Comparison of ENCODE assay signal across 30 mouse cellular contexts in genomic region chr15:98595049-98595448, GRCm38 (mm10). TPM values are rescaled to one million over a fixed set of nuclear protein-coding genes. Genes with fewer than 3 reads are reported as not detected.
DNase-seq lines count a peak whose midpoint lies in the region; ATAC-seq and TF ChIP-seq lines count a peak whose summit lies in the region.
"Had no signal": no experiment of that assay in that cellular context is flagged by ENCODE, and none has a peak within 500 bp of the region (broad histone marks: within the 10 kb centered on the region; RNA-seq: fewer than 3 reads in every experiment).

No protein-coding gene starts in this region.

- H3K79me2 ChIP-seq in myocyte (ENCODE audit: control insufficient read depth, insufficient read depth) = no peaks in the 10 kb centered on the region

- no peak overlapping the region for H3K27ac ChIP-seq in intestine, embryonic 15.5 days
- H3K27ac ChIP-seq: forebrain, embryonic 10.5 days; forebrain, embryonic 13.5 days; heart, adult 2 months; heart, embryonic 10.5 days; heart, embryonic 13.5 days; hindbrain, embryonic 14.5 days; hindbrain, postnatal 0 days had no signal

- peak; percentile 46 for ATAC-seq in intestine, embryonic 15.5 days
- no peak for ATAC-seq in CD4-positive, CD25-positive, alpha-beta regulatory T cell, adult 4 months
- ATAC-seq: forebrain, embryonic 13.5 days; forebrain, embryonic 16.5 days; hindbrain, postnatal 0 days; Patski had no signal

- H3K9me3 ChIP-seq in E14TG2a.4 (ENCODE audit: low read length) = no peaks in the 10 kb centered on the region
- H3K9me3 ChIP-seq in intestine, embryonic 15.5 days = no peaks in the 10 kb centered on the region
- H3K9me3 ChIP-seq: forebrain, embryonic 10.5 days; forebrain, embryonic 13.5 days; heart, embryonic 10.5 days; heart, embryonic 13.5 days had no signal

- 78% methylated on average over 5 of the region's 5 CpGs for WGBS in intestine, embryonic 15.5 days

- no peak overlapping the region for H3K9ac ChIP-seq in intestine, embryonic 15.5 days
- H3K9ac ChIP-seq: forebrain, embryonic 13.5 days; heart, embryonic 13.5 days; hindbrain, embryonic 14.5 days had no signal

- H3K27me3 ChIP-seq in E14TG2a.4 (ENCODE audit: insufficient read depth, low read length) (peaks cover 91% of the 10 kb centered on the region), myocyte (ENCODE audit: control insufficient read depth, insufficient read depth, insufficient read length) (no peaks in the 10 kb centered on the region)
- H3K27me3 ChIP-seq in intestine, embryonic 15.5 days (replicated peaks) = no peaks in the 10 kb centered on the region
- H3K27me3 ChIP-seq: forebrain, embryonic 13.5 days; heart, embryonic 13.5 days; Patski had no signal

- peak; percentile 71 for DNase-seq in 3T3-L1 (ENCODE audit: low read depth, low spot score)
- no peak for DNase-seq in spleen, postnatal 36 days (ENCODE audit: low spot score in 2 of 2)
- DNase-seq in Muller cell, postnatal 12 days (ENCODE audit: inconsistent ontology term) = no peak
- DNase-seq in adrenal gland, adult (ENCODE audit: inconsistent age in 2 of 2, low spot score in 1 of 2) = no peak
- DNase-seq: adrenal gland, adult 8-10 months; adrenal gland, postnatal 25 days; cerebellum, adult 18-20 months; cerebellum, adult 9-10 months; cerebellum, postnatal 14 days; gastrocnemius, postnatal 10 days; gastrocnemius, postnatal 36 days; heart, postnatal 14 days; heart, postnatal 4 days had no signal

- no peak for TF ChIP-seq POLR2A in myocyte (IDR thresholded peaks at IDR 0.05; ENCODE audit: insufficient read length, low read depth)

- no peak for TF ChIP-seq CTCF in E14TG2a.4 (conservative IDR thresholded peaks at IDR 0.05; ENCODE audit: low read length)

- peak overlapping the region; percentile 70; the same call in 1 of the 2 replicates for H3K4me3 ChIP-seq in E14TG2a.4 (replicated peaks; ENCODE audit: low read length)
- H3K4me3 ChIP-seq in intestine, embryonic 15.5 days (replicated peaks) = no peak overlapping the region
- H3K4me3 ChIP-seq in myocyte = no peak overlapping the region
- H3K4me3 ChIP-seq: forebrain, embryonic 10.5 days; forebrain, embryonic 13.5 days; heart, adult 2 months; heart, embryonic 10.5 days; heart, embryonic 13.5 days had no signal

- H3K36me3 ChIP-seq in E14TG2a.4 (ENCODE audit: insufficient read depth, low read length) (no peaks in the 10 kb centered on the region), myocyte (ENCODE audit: control insufficient read depth, insufficient read depth) (peaks cover 15% of the 10 kb centered on the region)
- peaks cover 72% of the 10 kb centered on the region for H3K36me3 ChIP-seq in intestine, embryonic 15.5 days

- H3ac ChIP-seq in myocyte (ENCODE audit: control insufficient read depth, insufficient read length) = no peak overlapping the region

- H3K4me1 ChIP-seq in E14TG2a.4 (replicated peaks; ENCODE audit: low read depth, low read length) = peaks cover 53% of the 10 kb centered on the region
- peaks cover 4% of the 10 kb centered on the region; the same call in 1 of the 2 replicates for H3K4me1 ChIP-seq in intestine, embryonic 15.5 days (replicated peaks)
- H3K4me1 ChIP-seq: forebrain, embryonic 10.5 days; forebrain, embryonic 13.5 days had no signal

- no peak overlapping the region for H3K4me2 ChIP-seq in intestine, embryonic 15.5 days (replicated peaks)
- H3K4me2 ChIP-seq in myocyte (ENCODE audit: low read depth) = peak overlapping the region; percentile 47
- H3K4me2 ChIP-seq: forebrain, embryonic 13.5 days; heart, embryonic 13.5 days; hindbrain, embryonic 14.5 days had no signal

TF ChIP-seq in myocyte, 11 proteins besides CTCF, POLR2A, EP300 and RAD21:
- TF ChIP-seq USF1 (IDR thresholded peaks at IDR 0.05; ENCODE audit: low read depth) (no peak), MYOG (IDR thresholded peaks at IDR 0.05; ENCODE audit: control insufficient read depth in 1 of 3, insufficient read depth in 1 of 3, insufficient read length in 2 of 3, low read depth in 2 of 3) (no peak), POLR2AphosphoS2 (IDR thresholded peaks at IDR 0.05; ENCODE audit: insufficient read length, low read depth) (no peak)

RNA-seq across cellular contexts. Expression of gene Adcy6, which starts 14.8 kb away (rescaled TPM):
- polyA plus RNA-seq in intestine, embryonic 15.5 days (2015; fragmentation: Nextera tagmentation; extraction: Ambion mirVana) = 21.4 and 23.0 TPM in 2 replicates
- polyA plus RNA-seq in myocyte (2012; fragmentation: generic; extraction: Trizol) = 32.4 TPM
- 1 to 10 TPM; 1.1 to 1.5 TPM for polyA plus RNA-seq in CD4-positive, CD25-positive, alpha-beta regulatory T cell, adult 4 months (2017; shearing (Covaris generic))

RNA-seq across cellular contexts. Expression of gene 4930415O20Rik, which starts 24.2 kb away (rescaled TPM):
- 0.77 TPM in 1 of 2 replicates, not detected in the other for polyA plus RNA-seq in intestine, embryonic 15.5 days (2015; fragmentation: Nextera tagmentation; extraction: Ambion mirVana)
- 0.10 TPM for polyA plus RNA-seq in myocyte (2012; fragmentation: generic; extraction: Trizol)
- polyA plus RNA-seq in CD4-positive, CD25-positive, alpha-beta regulatory T cell, adult 4 months (2017; shearing (Covaris generic)) = not detected
- polyA plus RNA-seq: brain, embryonic 14.5 days; embryonic facial prominence, embryonic 11.5 days; embryonic facial prominence, embryonic 14.5 days; forebrain, embryonic 13.5 days; heart, adult 2 months; hindbrain, embryonic 11.5 days; hindbrain, embryonic 14.5 days; hindbrain, postnatal 0 days had no signal

RNA-seq across cellular contexts. Expression of gene Ccnt1, which starts 24.3 kb away (rescaled TPM):
- 42.4 and 44.9 TPM in 2 replicates for polyA plus RNA-seq in intestine, embryonic 15.5 days (2015; fragmentation: Nextera tagmentation; extraction: Ambion mirVana)
- 12.6 TPM for polyA plus RNA-seq in myocyte (2012; fragmentation: generic; extraction: Trizol)
- polyA plus RNA-seq in CD4-positive, CD25-positive, alpha-beta regulatory T cell, adult 4 months (2017; shearing (Covaris generic)) = 100 to 1,000 TPM; 103 to 104 TPM

RNA-seq across cellular contexts. Expression of gene Cacnb3, which starts 35.6 kb away (rescaled TPM):
- 24.9 and 26.7 TPM in 2 replicates for polyA plus RNA-seq in intestine, embryonic 15.5 days (2015; fragmentation: Nextera tagmentation; extraction: Ambion mirVana)
- 80.8 TPM for polyA plus RNA-seq in myocyte (2012; fragmentation: generic; extraction: Trizol)
- not detected for polyA plus RNA-seq in CD4-positive, CD25-positive, alpha-beta regulatory T cell, adult 4 months (2017; shearing (Covaris generic))
